Mouse (Mus musculus): ENCODE measurements around the gene Ndufaf8.

GRCm38 (mm10) chr11:120107796-120108195 is 9.1 kb downstream of the Ndufaf8 start:
- TF ChIP-seq CTCF (IDR thresholded peaks at IDR 0.05; ENCODE audit: borderline replicate concordance, control insufficient read depth, extremely low read depth, insufficient read depth, low read length, poor library complexity) = no peak
- no peak for TF ChIP-seq POLR2A (IDR thresholded peaks at IDR 0.05; ENCODE audit: control insufficient read depth, extremely low read depth, insufficient read depth, low read length, poor library complexity)

Measured in thymus, adult 2 months (tissue).